In genomic region chr9:98726638-98727037, GRCm38 (mm10) we compare ENCODE assay signal across 9 mouse cellular contexts.
DNase-seq lines count a peak whose midpoint lies in the region; ATAC-seq and TF ChIP-seq lines count a peak whose summit lies in the region.
"Had no signal": no experiment of that assay in that cellular context is flagged by ENCODE, and none has a peak within 500 bp of the region (broad histone marks: within the 10 kb centered on the region; RNA-seq: fewer than 3 reads in every experiment).

No protein-coding gene starts in this region.

- no peaks in the 10 kb centered on the region for H3K27me3 ChIP-seq in kidney, postnatal 0 days (ENCODE audit: insufficient read depth, low read length)
- H3K27me3 ChIP-seq in kidney, adult 2 months (replicated peaks; ENCODE audit: control insufficient read depth, insufficient read depth, low read length): no peaks in the 10 kb centered on the region
- no peaks in the 10 kb centered on the region for H3K27me3 ChIP-seq in embryonic facial prominence, embryonic 14.5 days (replicated peaks; ENCODE audit: control insufficient read depth, insufficient read depth, low read length)
- H3K27me3 ChIP-seq in limb, embryonic 12.5 days: no peaks in the 10 kb centered on the region
- H3K27me3 ChIP-seq in hindbrain, embryonic 13.5 days: no peaks in the 10 kb centered on the region

- no peak overlapping the region for H3K4me3 ChIP-seq in kidney, postnatal 0 days (replicated peaks; ENCODE audit: low read depth, low read length)
- H3K4me3 ChIP-seq in kidney, adult 2 months (ENCODE audit: insufficient read depth, low read depth, low read length): no peak overlapping the region
- no peak overlapping the region for H3K4me3 ChIP-seq in embryonic facial prominence, embryonic 14.5 days (ENCODE audit: low read depth, low read length)
- no peak overlapping the region for H3K4me3 ChIP-seq in limb, embryonic 12.5 days (replicated peaks)
- H3K4me3 ChIP-seq in hindbrain, embryonic 13.5 days: no peak overlapping the region

- no peak overlapping the region for H3K27ac ChIP-seq in kidney, postnatal 0 days
- H3K27ac ChIP-seq in kidney, adult 2 months (ENCODE audit: insufficient read depth, low read depth, low read length): no peak overlapping the region
- no peak overlapping the region for H3K27ac ChIP-seq in embryonic facial prominence, embryonic 14.5 days (replicated peaks; ENCODE audit: low read depth, low read length)
- H3K27ac ChIP-seq in limb, embryonic 12.5 days: no peak overlapping the region
- H3K27ac ChIP-seq in hindbrain, embryonic 13.5 days: no peak overlapping the region

- no peaks in the 10 kb centered on the region for H3K4me1 ChIP-seq in kidney, postnatal 0 days (replicated peaks; ENCODE audit: insufficient read depth, low read length)
- H3K4me1 ChIP-seq in kidney, adult 2 months (ENCODE audit: control insufficient read depth, insufficient read depth, low read length): no peaks in the 10 kb centered on the region
- H3K4me1 ChIP-seq in embryonic facial prominence, embryonic 14.5 days (ENCODE audit: control insufficient read depth, insufficient read depth, low read length): peaks cover 3% of the 10 kb centered on the region; the same call in 1 of the 2 replicates
- H3K4me1 ChIP-seq in limb, embryonic 12.5 days (replicated peaks): peaks cover 12% of the 10 kb centered on the region
- H3K4me1 ChIP-seq in hindbrain, embryonic 13.5 days (replicated peaks): peaks cover 5% of the 10 kb centered on the region; the same call in 1 of the 2 replicates

- no peak for TF ChIP-seq CTCF in kidney, postnatal 0 days (IDR thresholded peaks at IDR 0.05; ENCODE audit: low read depth)
- TF ChIP-seq CTCF in kidney, adult 2 months (conservative IDR thresholded peaks at IDR 0.05; ENCODE audit: insufficient read depth, insufficient read length, low read depth, low read length): no peak

- TF ChIP-seq POLR2A in kidney, adult 2 months (IDR thresholded peaks at IDR 0.05; ENCODE audit: low read depth, low read length): no peak

- no peak overlapping the region for H3K9ac ChIP-seq in kidney, postnatal 0 days (ENCODE audit: low read depth, low read length)
- H3K9ac ChIP-seq in embryonic facial prominence, embryonic 14.5 days (ENCODE audit: low read depth, low read length): no peak overlapping the region
- H3K9ac ChIP-seq in limb, embryonic 12.5 days (replicated peaks): no peak overlapping the region
- no peak overlapping the region for H3K9ac ChIP-seq in hindbrain, embryonic 13.5 days

- H3K9me3 ChIP-seq in kidney, postnatal 0 days (replicated peaks; ENCODE audit: low read length): no peaks in the 10 kb centered on the region
- H3K9me3 ChIP-seq in embryonic facial prominence, embryonic 14.5 days (ENCODE audit: control insufficient read depth, low read length): peaks cover under 1% of the 10 kb centered on the region; the same call in 1 of the 2 replicates
- peaks cover under 1% of the 10 kb centered on the region; the same call in 1 of the 2 replicates for H3K9me3 ChIP-seq in limb, embryonic 12.5 days
- no peaks in the 10 kb centered on the region for H3K9me3 ChIP-seq in hindbrain, embryonic 13.5 days

- no peak overlapping the region for H3K4me2 ChIP-seq in kidney, postnatal 0 days (ENCODE audit: low read length)
- no peak overlapping the region for H3K4me2 ChIP-seq in embryonic facial prominence, embryonic 14.5 days (ENCODE audit: low read depth, low read length)
- no peak overlapping the region for H3K4me2 ChIP-seq in limb, embryonic 12.5 days
- no peak overlapping the region for H3K4me2 ChIP-seq in hindbrain, embryonic 13.5 days

- no peaks in the 10 kb centered on the region for H3K36me3 ChIP-seq in kidney, postnatal 0 days (ENCODE audit: insufficient read depth, low read length)
- H3K36me3 ChIP-seq in kidney, adult 2 months (ENCODE audit: control insufficient read depth, insufficient read depth, low read length): no peaks in the 10 kb centered on the region
- H3K36me3 ChIP-seq in embryonic facial prominence, embryonic 14.5 days (ENCODE audit: control insufficient read depth, insufficient read depth, low read length): no peaks in the 10 kb centered on the region
- no peaks in the 10 kb centered on the region for H3K36me3 ChIP-seq in limb, embryonic 12.5 days
- no peaks in the 10 kb centered on the region for H3K36me3 ChIP-seq in hindbrain, embryonic 13.5 days

- ATAC-seq in kidney, postnatal 0 days (replicated peaks; ENCODE audit: low FRiP score, low read depth): no peak
- peak; percentile 41; the same call in 1 of the 2 replicates for ATAC-seq in embryonic facial prominence, embryonic 14.5 days (ENCODE audit: low read depth)
- 0 out of 2 replicates have a peak, but pooled peaks have one; percentile 47 for ATAC-seq in limb, embryonic 12.5 days (ENCODE audit: insufficient number of reproducible peaks, insufficient read depth, low FRiP score, low TSS enrichment, low read depth)
- no peak for ATAC-seq in hindbrain, embryonic 13.5 days (ENCODE audit: low FRiP score)
- ATAC-seq: forebrain, embryonic 14.5 days had no signal

- peak; percentile 33 for DNase-seq in kidney, postnatal 0 days (ENCODE audit: low spot score)
- no peak for DNase-seq in kidney, adult 2 months
- DNase-seq in R1 (ENCODE audit: low read depth, low spot score): peak; percentile 20
- DNase-seq in embryonic facial prominence, embryonic 14.5 days (ENCODE audit: low spot score): no peak
- no peak for DNase-seq in right cerebral cortex, postnatal 4 days
- no peak for DNase-seq in liver

- 51% methylated on average over 5 of the region's 5 CpGs for WGBS in kidney, postnatal 0 days
- WGBS in kidney, adult 2 months: 35% methylated on average over 5 of the region's 5 CpGs
- whole genome bisulfite sequencing in embryonic facial prominence, embryonic 14.5 days: 32% methylated on average over 5 of the region's 5 CpGs
- WGBS in limb, embryonic 12.5 days: 39% methylated on average over 5 of the region's 5 CpGs
- 56% methylated on average over 5 of the region's 5 CpGs for WGBS in hindbrain, embryonic 13.5 days

Comparison
In these comparisons a context has a peak if more than half of its experiments do, and no peak if none do; other contexts are left out.
1. DNase-seq: peak in kidney, postnatal 0 days (single experiment) and R1 (single experiment); none in kidney, adult 2 months (single experiment), embryonic facial prominence, embryonic 14.5 days (single experiment), right cerebral cortex, postnatal 4 days (single experiment) and liver (single experiment).
2. ATAC-seq: peak in embryonic facial prominence, embryonic 14.5 days (single experiment) and limb, embryonic 12.5 days (single experiment); none in kidney, postnatal 0 days (single experiment) and hindbrain, embryonic 13.5 days (single experiment).